Mouse (Mus musculus) lung, adult 2 months (tissue): ENCODE measurements around the gene Kcnb1.

Source experiments
- CTCF ChIP-seq: fragments of 200-500 bp; IDR thresholded peaks from 2 replicates; pipeline ENCODE4 v1.5.1; 2011; ENCODE audit warnings: mild to moderate bottlenecking, low read length, control low read depth; ENCODE audit not compliant: insufficient read depth
- POLR2A ChIP-seq: fragments of 200-500 bp; IDR thresholded peaks from 2 replicates; pipeline ENCODE4 v1.6.1; 2011; ENCODE audit warnings: low read depth, mild to moderate bottlenecking, control low read depth, low read length, borderline replicate concordance; ENCODE audit errors: extremely low read depth

DNA sequence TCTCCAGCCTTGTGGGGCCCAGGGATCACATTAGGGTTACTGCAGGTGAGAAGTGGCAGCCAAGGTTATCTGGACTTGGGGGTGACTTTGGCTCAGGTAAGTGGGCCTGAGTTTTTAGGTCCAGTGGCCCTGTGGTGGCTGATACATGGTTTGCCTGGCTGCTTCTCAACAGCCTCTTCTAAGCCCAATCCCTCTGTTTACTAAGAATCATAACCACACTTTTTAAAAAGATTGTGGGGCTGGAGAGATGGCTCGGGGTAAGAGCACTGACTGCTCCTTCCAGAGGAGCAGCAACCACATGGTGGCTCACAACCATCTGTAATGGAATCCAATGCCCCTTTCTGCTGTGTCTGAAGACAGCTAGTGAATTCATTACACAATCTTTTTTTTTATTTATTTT, 123.9 kb downstream of the Kcnb1 start:
- TF ChIP-seq CTCF = no peak
- TF ChIP-seq POLR2A = no peak
